Mouse (Mus musculus): ENCODE measurements at regions not wholly inside any gene's neighbourhood (a gene's known extent, or its start where the extent isn't known, plus 50 kb on each side); places are given as distances from the start of the nearest gene placed in this dataset.

- no peaks in the 10 kb centered on the region for H3K4me1 ChIP-seq
- H3K27me3 ChIP-seq (ENCODE audit: poor library complexity, severe bottlenecking), result no peaks in the 10 kb centered on the region
- no peak overlapping the region for H3K27ac ChIP-seq
- no peaks in the 10 kb centered on the region for H3K9me3 ChIP-seq
- no peak for DNase-seq (ENCODE audit: extremely low spot score, low spot score)
- no peak overlapping the region for H3K4me3 ChIP-seq
- no peaks in the 10 kb centered on the region for H3K36me3 ChIP-seq (replicated peaks)
Measured at GRCm38 (mm10) chr4:53915326-53915725, 89.5 kb downstream of the Tmem38b start.

GRCm38 (mm10) chr4:53919188-53919587 lies 93.3 kb downstream of the Tmem38b start:
- no peaks in the 10 kb centered on the region for H3K4me1 ChIP-seq
- no peaks in the 10 kb centered on the region for H3K9me3 ChIP-seq
- peak; percentile 55 for DNase-seq (ENCODE audit: extremely low spot score, low spot score)
- no peaks in the 10 kb centered on the region for H3K36me3 ChIP-seq (replicated peaks)
- H3K27me3 ChIP-seq (ENCODE audit: poor library complexity, severe bottlenecking), result no peaks in the 10 kb centered on the region
- no peak overlapping the region for H3K27ac ChIP-seq
- H3K4me3 ChIP-seq, result no peak overlapping the region

GRCm38 (mm10) chr4:53920587-53920986 lies 94.7 kb downstream of the Tmem38b start:
- DNase-seq (ENCODE audit: extremely low spot score, low spot score), result no peak
- no peaks in the 10 kb centered on the region for H3K9me3 ChIP-seq
- H3K4me3 ChIP-seq, result no peak overlapping the region
- H3K4me1 ChIP-seq, result no peaks in the 10 kb centered on the region
- H3K27ac ChIP-seq, result no peak overlapping the region
- 85% methylated on average over 2 of the region's 2 CpGs for WGBS
- H3K36me3 ChIP-seq (replicated peaks), result no peaks in the 10 kb centered on the region
- no peaks in the 10 kb centered on the region for H3K27me3 ChIP-seq (ENCODE audit: poor library complexity, severe bottlenecking)

GRCm38 (mm10) chr4:53931068-53931467 lies 105.2 kb downstream of the Tmem38b start:
- Histone ChIP-seq H3K27ac (0 out of 2 replicates have a peak overlapping the region, but pooled peaks have one; percentile 86), H3K27me3 (ENCODE audit: poor library complexity, severe bottlenecking) (no peaks in the 10 kb centered on the region), H3K36me3 (replicated peaks) (no peaks in the 10 kb centered on the region), H3K4me1 (peaks cover 8% of the 10 kb centered on the region), H3K9me3 (no peaks in the 10 kb centered on the region), H3K4me3 (no peak overlapping the region)
- DNase-seq (ENCODE audit: extremely low spot score, low spot score), result no peak
- 88% methylated on average over 3 of the region's 3 CpGs for WGBS

- H3K9me3 ChIP-seq, result no peaks in the 10 kb centered on the region
- H3K36me3 ChIP-seq (replicated peaks), result no peaks in the 10 kb centered on the region
- DNase-seq (ENCODE audit: extremely low spot score, low spot score), result peak; percentile 62
- no peaks in the 10 kb centered on the region for H3K27me3 ChIP-seq (ENCODE audit: poor library complexity, severe bottlenecking)
- 14% methylated on average over 10 of the region's 10 CpGs for WGBS
- H3K4me3 ChIP-seq, result peak overlapping the region; percentile 33
- peaks cover 8% of the 10 kb centered on the region for H3K4me1 ChIP-seq
- peak overlapping the region; percentile 86 for H3K27ac ChIP-seq
Measured at GRCm38 (mm10) chr4:53931499-53931898, 105.7 kb downstream of the Tmem38b start.

GRCm38 (mm10) chr4:53935306-53935705 lies 109.5 kb downstream of the Tmem38b start:
- WGBS, result 88% methylated on average over 5 of the region's 5 CpGs

GRCm38 (mm10) chr4:53948736-53949135 lies 122.9 kb downstream of the Tmem38b start:
- no peak overlapping the region for H3K4me3 ChIP-seq
- H3K4me1 ChIP-seq, result peaks cover 28% of the 10 kb centered on the region
- H3K27me3 ChIP-seq (ENCODE audit: poor library complexity, severe bottlenecking), result no peaks in the 10 kb centered on the region
- no peak for DNase-seq (ENCODE audit: extremely low spot score, low spot score)
- WGBS, result 91% methylated on average over 7 of the region's 7 CpGs
- no peaks in the 10 kb centered on the region for H3K36me3 ChIP-seq (replicated peaks)
- H3K27ac ChIP-seq, result no peak overlapping the region
- H3K9me3 ChIP-seq, result no peaks in the 10 kb centered on the region

More at GRCm38 (mm10) chr4:53935306-53935705, 109.5 kb downstream of the Tmem38b start:
- no peak overlapping the region for H3K4me3 ChIP-seq
- no peaks in the 10 kb centered on the region for H3K9me3 ChIP-seq
- peaks cover 8% of the 10 kb centered on the region for H3K4me1 ChIP-seq
- H3K36me3 ChIP-seq (replicated peaks), result no peaks in the 10 kb centered on the region
- no peak for DNase-seq (ENCODE audit: extremely low spot score, low spot score)
- no peaks in the 10 kb centered on the region for H3K27me3 ChIP-seq (ENCODE audit: poor library complexity, severe bottlenecking)
- no peak overlapping the region for H3K27ac ChIP-seq

- Histone ChIP-seq H3K9me3 (no peaks in the 10 kb centered on the region), H3K4me1 (peaks cover 28% of the 10 kb centered on the region), H3K27ac (no peak overlapping the region), H3K4me3 (no peak overlapping the region), H3K36me3 (replicated peaks) (no peaks in the 10 kb centered on the region), H3K27me3 (ENCODE audit: poor library complexity, severe bottlenecking) (no peaks in the 10 kb centered on the region)
- 94% methylated on average over 3 of the region's 3 CpGs for WGBS
- DNase-seq (ENCODE audit: extremely low spot score, low spot score), result no peak
Measured at GRCm38 (mm10) chr4:53949164-53949563, 123.3 kb downstream of the Tmem38b start.

GRCm38 (mm10) chr4:53950496-53950895 lies 124.7 kb downstream of the Tmem38b start:
- Histone ChIP-seq H3K9me3 (no peaks in the 10 kb centered on the region), H3K4me3 (no peak overlapping the region), H3K4me1 (peaks cover 28% of the 10 kb centered on the region), H3K36me3 (replicated peaks) (no peaks in the 10 kb centered on the region), H3K27me3 (ENCODE audit: poor library complexity, severe bottlenecking) (no peaks in the 10 kb centered on the region), H3K27ac (peak overlapping the region; percentile 82)
- no peak for DNase-seq (ENCODE audit: extremely low spot score, low spot score)
- WGBS, result 58% methylated on average over 6 of the region's 6 CpGs

GRCm38 (mm10) chr4:53951003-53951733 lies 125.3 kb downstream of the Tmem38b start:
- Histone ChIP-seq H3K4me3 (no peak overlapping the region), H3K4me1 (peaks cover 28% of the 10 kb centered on the region), H3K9me3 (no peaks in the 10 kb centered on the region), H3K36me3 (replicated peaks) (no peaks in the 10 kb centered on the region), H3K27me3 (ENCODE audit: poor library complexity, severe bottlenecking) (no peaks in the 10 kb centered on the region), H3K27ac (peak overlapping the region; percentile 82)
- DNase-seq (ENCODE audit: extremely low spot score, low spot score), result no peak
- 16% methylated on average over 3 of the region's 3 CpGs for WGBS

GRCm38 (mm10) chr4:53951734-53952109 lies 125.9 kb downstream of the Tmem38b start:
- Histone ChIP-seq H3K9me3 (no peaks in the 10 kb centered on the region), H3K4me1 (peaks cover 28% of the 10 kb centered on the region), H3K4me3 (no peak overlapping the region), H3K36me3 (replicated peaks) (no peaks in the 10 kb centered on the region), H3K27me3 (ENCODE audit: poor library complexity, severe bottlenecking) (no peaks in the 10 kb centered on the region), H3K27ac (peak overlapping the region; percentile 82)
- DNase-seq (ENCODE audit: extremely low spot score, low spot score), result no peak
- WGBS, result 52% methylated on average over 5 of the region's 5 CpGs

GRCm38 (mm10) chr4:53952288-53952687 lies 126.4 kb downstream of the Tmem38b start:
- Histone ChIP-seq H3K4me3 (no peak overlapping the region), H3K36me3 (replicated peaks) (no peaks in the 10 kb centered on the region), H3K9me3 (no peaks in the 10 kb centered on the region), H3K27me3 (ENCODE audit: poor library complexity, severe bottlenecking) (no peaks in the 10 kb centered on the region), H3K27ac (peak overlapping the region; percentile 82), H3K4me1 (peaks cover 28% of the 10 kb centered on the region)
- peak; percentile 51 for DNase-seq (ENCODE audit: extremely low spot score, low spot score)
- WGBS, result under 1% methylated on average over 3 of the region's 3 CpGs

- 79% methylated on average over 3 of the region's 3 CpGs for WGBS
- H3K27ac ChIP-seq, result peak overlapping the region; percentile 35; the same call in 1 of the 2 replicates
Measured at GRCm38 (mm10) chr4:53962458-53962857, 136.6 kb downstream of the Tmem38b start.

More at GRCm38 (mm10) chr4:53962458-53962857, 136.6 kb downstream of the Tmem38b start:
- DNase-seq (ENCODE audit: extremely low spot score, low spot score), result no peak
- Histone ChIP-seq H3K36me3 (replicated peaks) (no peaks in the 10 kb centered on the region), H3K9me3 (peaks cover 6% of the 10 kb centered on the region; the same call in 1 of the 2 replicates), H3K4me1 (0 out of 2 replicates have a peak, but pooled peaks cover 4% of the 10 kb centered on the region), H3K4me3 (no peak overlapping the region), H3K27me3 (ENCODE audit: poor library complexity, severe bottlenecking) (no peaks in the 10 kb centered on the region)
